Mouse (Mus musculus) hindbrain, embryonic 14.5 days (tissue): Measurements from ENCODE around the gene Gapvd1. TPM values are rescaled to one million over a fixed set of nuclear protein-coding genes. Genes with fewer than 3 reads are reported as not detected.
A peak's percentile ranks its signal among the peaks of the same experiment; 100 is the strongest.

Experiments used
- ATAC-seq: fragments of 200-750 bp; cut with Nextera tagmentation; 2 replicates; pipeline ENCODE4 v1.8.0; 2017; ENCODE audit warnings: moderate number of reproducible peaks, mild to moderate bottlenecking, moderate TSS enrichment, moderate library complexity; ENCODE audit not compliant: low FRiP score
- DNase-seq: peaks from one replicate; pipeline ENCODE4 v3.0.0-alpha.2; 2015; ENCODE audit warnings: low spot score
- H3K27ac ChIP-seq: fragments of 300-500 bp; sonication (generic); 2 replicates; pipeline ENCODE4 v1.5.1; 2014; ENCODE audit warnings: mild to moderate bottlenecking, moderate library complexity
- H3K27me3 ChIP-seq: fragments of 300-500 bp; sonication (generic); 2 replicates; pipeline ENCODE4 v1.6.1; 2014; ENCODE audit warnings: mild to moderate bottlenecking, low read length, mixed read lengths; ENCODE audit not compliant: control insufficient read depth, insufficient read depth
- H3K36me3 ChIP-seq: fragments of 300-500 bp; sonication (generic); replicated peaks from 2 replicates; pipeline ENCODE4 v1.6.1; 2014; ENCODE audit not compliant: control insufficient read depth, insufficient read depth
- H3K4me1 ChIP-seq: fragments of 300-500 bp; sonication (generic); replicated peaks from 2 replicates; pipeline ENCODE4 v1.6.1; 2014; ENCODE audit warnings: antibody characterized with exemption, low read length, mixed read lengths; ENCODE audit not compliant: control insufficient read depth, insufficient read depth
- H3K4me2 ChIP-seq: fragments of 300-500 bp; sonication (generic); replicated peaks from 2 replicates; pipeline ENCODE4 v1.6.1; 2014; ENCODE audit warnings: mild to moderate bottlenecking, moderate library complexity
- H3K4me3 ChIP-seq: fragments of 300-500 bp; sonication (generic); replicated peaks from 2 replicates; pipeline ENCODE4 v1.5.1; 2014; ENCODE audit warnings: mild to moderate bottlenecking, low read length
- H3K9ac ChIP-seq: fragments of 300-500 bp; sonication (generic); 2 replicates; pipeline ENCODE4 v1.6.1; 2014
- H3K9me3 ChIP-seq: fragments of 300-500 bp; sonication (generic); 2 replicates; pipeline ENCODE4 v1.6.1; 2016; ENCODE audit warnings: low read length; ENCODE audit not compliant: control insufficient read depth
- WGBS: fragments of 180-500 bp; shearing (Covaris S2); extraction: QIAGEN DNeasy Blood & Tissue Kit; methylation state at CpG from one replicate; pipeline ENCODE4 v1.1.7; 2014; 5-methylcytosine and 5-hydroxymethylcytosine counted together
- polyA plus RNA-seq: library from polyadenylated mRNA; unstranded; fragments of >200 nt; fragmentation: Nextera tagmentation; extraction: Ambion mirVana; gene quantifications from 2 replicates; pipeline ENCODE4 v1.2.1, GENCODE M21; 2014

Gapvd1 gene
- polyA plus RNA-seq, 1 experiment from 2014 or later = 111 TPM

- Histone ChIP-seq H3K27ac (no peak overlapping the region), H3K4me3 (no peak overlapping the region), H3K36me3 (no peaks in the 10 kb centered on the region), H3K4me1 (no peaks in the 10 kb centered on the region), H3K4me2 (no peak overlapping the region), H3K9me3 (no peaks in the 10 kb centered on the region), H3K27me3 (no peaks in the 10 kb centered on the region), H3K9ac (no peak overlapping the region)
- no peak for DNase-seq
- 91% methylated on average over 1 of the region's 1 CpGs for WGBS
- ATAC-seq = no peak
Observed at GRCm38 (mm10) chr2:34736626-34737025, 18.4 kb downstream of the Gapvd1 start.

DNA sequence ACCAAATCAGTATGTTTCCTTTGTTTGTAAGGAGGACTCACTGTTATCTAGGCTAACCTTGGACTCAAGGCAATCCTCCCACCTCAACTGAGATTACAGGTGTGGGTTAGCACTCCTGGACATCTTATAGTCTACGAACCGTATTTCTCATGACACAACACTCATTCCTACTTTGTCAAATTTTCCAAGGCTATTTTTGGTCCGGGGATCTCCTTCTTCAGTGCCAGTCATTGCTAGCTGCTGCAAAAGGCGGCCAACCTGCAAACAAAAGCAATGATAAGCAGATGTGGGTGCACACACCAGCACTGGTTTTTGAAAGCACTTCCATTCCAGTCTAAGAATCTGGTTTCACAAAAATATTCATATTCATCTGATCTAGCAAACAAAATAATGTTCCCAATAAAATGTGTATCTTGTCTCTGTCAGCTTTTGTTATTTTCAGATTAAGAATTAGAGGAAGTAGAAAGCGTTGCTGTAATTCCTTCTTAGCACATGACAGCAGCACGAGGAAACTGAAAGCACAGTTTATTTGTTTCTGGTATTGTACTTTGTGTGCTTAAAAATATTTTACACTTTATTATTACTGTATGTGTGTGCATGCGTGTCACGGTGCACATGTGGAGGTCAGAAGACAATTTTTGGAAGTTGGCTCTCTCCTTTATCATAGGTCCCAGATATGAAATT lies 27.8 kb downstream of the Gapvd1 start:
- no peak overlapping the region for H3K27ac ChIP-seq
- no peaks in the 10 kb centered on the region for H3K9me3 ChIP-seq
- H3K36me3 ChIP-seq = peaks cover 66% of the 10 kb centered on the region
- no peak overlapping the region for H3K4me3 ChIP-seq
- no peak overlapping the region for H3K4me2 ChIP-seq
- no peak for DNase-seq
- WGBS = 94% methylated on average over 8 of the region's 8 CpGs
- ATAC-seq = no peak
- no peak overlapping the region for H3K9ac ChIP-seq
- H3K4me1 ChIP-seq = no peaks in the 10 kb centered on the region
- H3K27me3 ChIP-seq = no peaks in the 10 kb centered on the region

DNA sequence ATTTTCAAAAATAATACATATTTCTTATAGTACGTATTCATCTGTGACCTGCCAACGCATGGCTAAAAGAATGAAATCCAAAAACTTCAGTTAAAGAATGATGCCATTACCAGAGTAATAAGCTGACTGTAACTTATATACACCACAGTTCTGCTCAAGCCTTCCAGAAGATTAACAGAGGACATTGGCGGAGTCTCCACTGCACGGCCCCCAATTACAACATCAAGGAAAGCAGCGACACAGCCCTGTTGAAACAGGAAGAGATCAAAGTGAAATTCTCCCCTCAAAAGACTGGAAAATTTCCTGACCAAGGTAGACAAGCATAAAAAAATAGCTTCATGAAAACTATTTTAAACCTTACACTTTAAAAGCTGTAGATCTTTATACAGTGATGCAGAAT lies 29.8 kb downstream of the Gapvd1 start:
- ATAC-seq (no peak), DNase-seq (no peak)
- 96% methylated on average over 5 of the region's 5 CpGs for WGBS
- Histone ChIP-seq H3K4me1 (no peaks in the 10 kb centered on the region), H3K36me3 (peaks cover 84% of the 10 kb centered on the region), H3K27me3 (no peaks in the 10 kb centered on the region), H3K9me3 (no peaks in the 10 kb centered on the region), H3K27ac (no peak overlapping the region), H3K9ac (no peak overlapping the region), H3K4me3 (no peak overlapping the region), H3K4me2 (no peak overlapping the region)

GRCm38 (mm10) chr2:34718196-34718595 lies 36.8 kb downstream of the Gapvd1 start:
- Histone ChIP-seq H3K27ac (no peak overlapping the region), H3K4me1 (no peaks in the 10 kb centered on the region), H3K36me3 (peaks cover 90% of the 10 kb centered on the region), H3K9me3 (no peaks in the 10 kb centered on the region), H3K27me3 (no peaks in the 10 kb centered on the region), H3K4me2 (no peak overlapping the region), H3K4me3 (no peak overlapping the region), H3K9ac (no peak overlapping the region)
- 88% methylated on average over 2 of the region's 2 CpGs for WGBS
- ATAC-seq (no peak), DNase-seq (no peak)

DNA sequence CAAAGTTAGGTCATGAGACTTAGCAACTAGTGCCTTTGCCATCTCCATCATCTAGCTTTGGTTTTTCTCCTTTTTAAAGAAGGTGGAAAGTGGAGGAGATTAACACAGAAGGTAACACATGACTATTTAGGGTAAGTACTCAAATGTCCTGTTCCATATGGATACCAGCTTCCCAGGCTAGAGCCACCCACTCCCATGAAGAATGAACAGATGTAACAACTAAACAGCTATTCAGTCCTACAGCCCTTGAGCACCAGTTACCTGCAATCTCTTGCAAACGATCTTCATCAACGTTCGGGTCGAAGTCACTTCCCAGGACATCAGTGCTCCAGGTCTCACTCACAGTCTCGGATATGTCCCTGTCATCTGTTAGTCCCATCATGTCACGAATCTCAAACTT lies 43.1 kb downstream of the Gapvd1 start:
- Histone ChIP-seq H3K27ac (no peak overlapping the region), H3K9ac (no peak overlapping the region), H3K4me3 (no peak overlapping the region), H3K4me2 (no peak overlapping the region), H3K4me1 (no peaks in the 10 kb centered on the region), H3K36me3 (peaks cover 96% of the 10 kb centered on the region), H3K9me3 (no peaks in the 10 kb centered on the region), H3K27me3 (no peaks in the 10 kb centered on the region)
- no peak for DNase-seq
- no peak for ATAC-seq
- 95% methylated on average over 6 of the region's 6 CpGs for WGBS

- no peak for ATAC-seq
Observed at GRCm38 (mm10) chr2:34708675-34709074, 46.4 kb downstream of the Gapvd1 start.

DNA sequence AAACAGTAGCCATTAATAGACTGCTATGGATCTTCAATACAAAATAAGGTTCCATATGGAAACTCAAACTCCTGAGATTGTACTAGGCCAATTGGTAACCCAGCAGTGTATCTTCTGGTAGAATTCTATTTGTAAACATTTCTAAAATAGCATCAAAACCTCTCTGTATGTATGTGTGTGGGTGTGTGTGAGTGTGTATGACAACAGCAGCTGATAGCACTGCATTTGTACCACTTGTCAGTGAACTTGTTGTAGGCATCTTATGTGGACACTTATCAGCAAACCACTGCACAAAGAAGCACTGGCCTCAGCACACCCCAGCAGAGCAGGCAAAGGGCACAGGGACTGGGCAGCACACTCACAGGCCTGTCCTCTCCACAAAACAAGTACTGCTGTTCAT lies 58.4 kb downstream of the Gapvd1 start:
- no peak for ATAC-seq
- Histone ChIP-seq H3K4me2 (no peak overlapping the region), H3K9me3 (no peaks in the 10 kb centered on the region)

More at GRCm38 (mm10) chr2:34708675-34709074, 46.4 kb downstream of the Gapvd1 start:
- Histone ChIP-seq H3K9me3 (no peaks in the 10 kb centered on the region), H3K4me1 (no peaks in the 10 kb centered on the region), H3K27me3 (no peaks in the 10 kb centered on the region), H3K9ac (no peak overlapping the region), H3K4me3 (no peak overlapping the region), H3K4me2 (no peak overlapping the region), H3K36me3 (peaks cover 96% of the 10 kb centered on the region), H3K27ac (no peak overlapping the region)
- DNase-seq = no peak
- WGBS = 97% methylated on average over 1 of the region's 1 CpGs

GRCm38 (mm10) chr2:34692861-34693260 lies 62.2 kb downstream of the Gapvd1 start:
- peaks cover 93% of the 10 kb centered on the region for H3K36me3 ChIP-seq
- WGBS = 98% methylated on average over 10 of the region's 10 CpGs

More for the DNA sequence above, 58.4 kb downstream of the Gapvd1 start:
- H3K4me1 ChIP-seq = no peaks in the 10 kb centered on the region
- DNase-seq = no peak
- no peak overlapping the region for H3K27ac ChIP-seq
- H3K9ac ChIP-seq = no peak overlapping the region
- no peak overlapping the region for H3K4me3 ChIP-seq
- H3K36me3 ChIP-seq = peaks cover 91% of the 10 kb centered on the region
- no peaks in the 10 kb centered on the region for H3K27me3 ChIP-seq

DNA sequence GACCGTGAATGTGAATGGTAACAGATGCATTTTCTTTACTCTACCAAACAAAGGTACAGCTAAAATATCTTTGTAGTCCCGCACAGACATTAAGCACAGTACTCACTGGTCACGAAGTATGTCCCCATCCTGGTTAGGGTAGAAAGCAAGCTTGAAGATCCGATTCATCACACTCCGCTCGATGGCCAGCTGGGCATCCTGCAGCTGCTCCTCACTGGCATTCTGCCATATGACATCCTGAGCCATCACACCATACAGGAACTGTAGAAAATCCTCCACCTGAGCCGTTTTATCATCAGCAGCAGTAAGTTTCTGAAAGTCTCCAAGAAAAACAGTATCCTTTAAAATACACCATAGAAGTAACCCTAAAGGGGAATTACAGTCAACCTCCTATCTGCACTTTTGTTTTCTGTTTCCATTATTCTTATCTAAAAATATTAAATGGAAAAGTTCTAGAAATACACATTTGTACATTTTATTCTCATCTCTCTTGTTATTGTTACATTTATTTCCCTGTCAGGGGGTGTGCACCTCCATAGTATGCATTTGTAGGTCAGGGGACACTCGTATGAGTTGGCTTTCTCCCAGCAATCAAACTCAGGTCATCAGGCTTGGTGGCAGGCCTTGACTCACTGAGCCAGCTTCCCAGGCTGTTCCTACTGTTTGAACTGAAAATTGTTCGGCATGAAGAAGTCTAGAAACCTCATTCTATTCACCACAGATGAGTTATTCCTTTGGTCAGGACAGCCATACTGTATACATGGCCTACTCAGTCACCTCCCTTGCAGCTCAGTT lies 70.8 kb downstream of the Gapvd1 start:
- Histone ChIP-seq H3K4me1 (no peaks in the 10 kb centered on the region), H3K9ac (no peak overlapping the region), H3K4me3 (no peak overlapping the region), H3K27ac (0 out of 2 replicates have a peak overlapping the region, but pooled peaks have one; percentile 32), H3K27me3 (no peaks in the 10 kb centered on the region), H3K4me2 (no peak overlapping the region), H3K36me3 (peaks cover 78% of the 10 kb centered on the region), H3K9me3 (no peaks in the 10 kb centered on the region)
- no peak for DNase-seq
- ATAC-seq = no peak
- 71% methylated on average over 9 of the region's 9 CpGs for WGBS

More at GRCm38 (mm10) chr2:34692861-34693260, 62.2 kb downstream of the Gapvd1 start:
- H3K27me3 ChIP-seq = no peaks in the 10 kb centered on the region
- ATAC-seq = no peak
- no peak overlapping the region for H3K4me3 ChIP-seq
- DNase-seq = no peak
- no peak overlapping the region for H3K9ac ChIP-seq
- no peak overlapping the region for H3K4me2 ChIP-seq
- no peaks in the 10 kb centered on the region for H3K4me1 ChIP-seq
- H3K27ac ChIP-seq = no peak overlapping the region
- no peaks in the 10 kb centered on the region for H3K9me3 ChIP-seq
